Mouse (Mus musculus) forebrain, embryonic 15.5 days (tissue): ENCODE results near the gene Fam57b. TPM values are rescaled to one million over a fixed set of nuclear protein-coding genes. Genes with fewer than 3 reads are reported as not detected.

Experiments used
- ATAC-seq: fragments of 200-750 bp; cut with Nextera tagmentation; replicated peaks from 2 replicates; pipeline ENCODE4 v1.8.0; 2017; ENCODE audit warnings: mild to moderate bottlenecking, moderate TSS enrichment, moderate library complexity
- H3K27ac ChIP-seq: fragments of 300-500 bp; sonication (generic); replicated peaks from 2 replicates; pipeline ENCODE4 v1.5.1; 2015; ENCODE audit warnings: mild to moderate bottlenecking, inconsistent platforms
- H3K27me3 ChIP-seq: fragments of 300-500 bp; sonication (generic); 2 replicates; pipeline ENCODE4 v1.6.1; 2015; ENCODE audit warnings: inconsistent platforms
- H3K36me3 ChIP-seq: fragments of 300-500 bp; sonication (generic); 2 replicates; pipeline ENCODE4 v1.6.1; 2015; ENCODE audit warnings: mild to moderate bottlenecking, inconsistent platforms
- H3K4me1 ChIP-seq: fragments of 300-500 bp; sonication (generic); 2 replicates; pipeline ENCODE4 v1.6.1; 2015; ENCODE audit warnings: inconsistent platforms
- H3K4me2 ChIP-seq: fragments of 300-500 bp; sonication (generic); replicated peaks from 2 replicates; pipeline ENCODE4 v1.6.1; 2015; ENCODE audit warnings: mild to moderate bottlenecking, inconsistent platforms
- H3K4me3 ChIP-seq: fragments of 300-500 bp; sonication (generic); 2 replicates; pipeline ENCODE4 v1.5.1; 2015; ENCODE audit warnings: mild to moderate bottlenecking, inconsistent platforms
- H3K9ac ChIP-seq: fragments of 300-500 bp; sonication (generic); replicated peaks from 2 replicates; pipeline ENCODE4 v1.6.1; 2015; ENCODE audit warnings: mild to moderate bottlenecking, inconsistent platforms
- H3K9me3 ChIP-seq: fragments of 300-500 bp; sonication (generic); 2 replicates; pipeline ENCODE4 v1.6.1; 2016; ENCODE audit warnings: inconsistent platforms
- WGBS: fragments of 180-500 bp; shearing (Covaris S2); methylation state at CpG from one replicate; pipeline ENCODE4 v1.1.7; 2015; ENCODE audit warnings: mixed read lengths; 5-methylcytosine and 5-hydroxymethylcytosine counted together
- polyA plus RNA-seq: library from polyadenylated mRNA; unstranded; fragments of >200 nt; fragmentation: Nextera tagmentation; extraction: Ambion mirVana; gene quantifications from 2 replicates; pipeline ENCODE4 v1.2.1, GENCODE M21; 2015

Fam57b gene
- polyA plus RNA-seq, 1 experiment from 2014 or later: 38.1 TPM

GRCm38 (mm10) chr7:126802134-126802889, 4.8 kb downstream of the Fam57b start:
- Histone ChIP-seq H3K27me3 (no peaks in the 10 kb centered on the region), H3K36me3 (peaks cover 4% of the 10 kb centered on the region; the same call in 1 of the 2 replicates), H3K4me2 (no peak overlapping the region), H3K9ac (no peak overlapping the region), H3K9me3 (no peaks in the 10 kb centered on the region), H3K27ac (no peak overlapping the region), H3K4me3 (no peak overlapping the region), H3K4me1 (peaks cover 24% of the 10 kb centered on the region)
- 86% methylated on average over 11 of the region's 11 CpGs for WGBS
- no peak for ATAC-seq

GRCm38 (mm10) chr7:126803181-126803580, 5.7 kb downstream of the Fam57b start:
- 95% methylated on average over 6 of the region's 6 CpGs for WGBS
- no peaks in the 10 kb centered on the region for H3K9me3 ChIP-seq
- no peak overlapping the region for H3K27ac ChIP-seq
- H3K9ac ChIP-seq: no peak overlapping the region
- no peak overlapping the region for H3K4me3 ChIP-seq
- no peaks in the 10 kb centered on the region for H3K27me3 ChIP-seq
- H3K4me2 ChIP-seq: no peak overlapping the region
- no peak for ATAC-seq
- H3K4me1 ChIP-seq: peaks cover 24% of the 10 kb centered on the region
- peaks cover 4% of the 10 kb centered on the region; the same call in 1 of the 2 replicates for H3K36me3 ChIP-seq

- H3K4me1 ChIP-seq: peaks cover 26% of the 10 kb centered on the region
- peaks cover 4% of the 10 kb centered on the region; the same call in 1 of the 2 replicates for H3K36me3 ChIP-seq
- no peak overlapping the region for H3K27ac ChIP-seq
- no peaks in the 10 kb centered on the region for H3K9me3 ChIP-seq
- no peak for ATAC-seq
- no peaks in the 10 kb centered on the region for H3K27me3 ChIP-seq
- no peak overlapping the region for H3K4me3 ChIP-seq
- no peak overlapping the region for H3K4me2 ChIP-seq
- H3K9ac ChIP-seq: no peak overlapping the region
These were observed 6.3 kb downstream of the Fam57b start for GRCm38 (mm10) chr7:126803751-126804150.

GRCm38 (mm10) chr7:126806956-126807355, 9.5 kb downstream of the Fam57b start:
- no peak overlapping the region for H3K4me2 ChIP-seq
- no peaks in the 10 kb centered on the region for H3K9me3 ChIP-seq
- H3K4me3 ChIP-seq: no peak overlapping the region
- no peak for ATAC-seq
- H3K4me1 ChIP-seq: peaks cover 22% of the 10 kb centered on the region
- no peaks in the 10 kb centered on the region for H3K27me3 ChIP-seq
- H3K27ac ChIP-seq: no peak overlapping the region
- H3K36me3 ChIP-seq: peaks cover 4% of the 10 kb centered on the region; the same call in 1 of the 2 replicates
- H3K9ac ChIP-seq: no peak overlapping the region
- WGBS: 75% methylated on average over 6 of the region's 6 CpGs

DNA sequence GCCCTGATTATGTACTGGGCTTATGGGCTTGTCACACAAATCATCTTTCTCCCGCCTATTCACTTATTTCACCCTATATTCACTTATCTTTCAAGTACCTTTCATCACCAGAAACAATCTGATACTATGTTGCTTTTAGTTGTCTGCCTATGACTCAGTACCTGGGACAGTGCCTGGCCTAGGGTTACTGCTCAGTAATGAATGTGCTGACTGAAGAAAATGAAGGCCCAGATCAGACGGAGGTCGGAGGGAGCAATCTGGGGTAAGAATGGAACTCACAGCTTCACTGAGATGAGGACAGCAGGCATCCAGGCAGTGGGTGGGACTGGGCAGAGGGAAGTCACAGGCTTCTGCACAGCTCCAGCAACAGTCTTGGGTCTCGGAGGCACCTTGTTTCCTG, 9.9 kb downstream of the Fam57b start:
- ATAC-seq: no peak
- Histone ChIP-seq H3K4me1 (peaks cover 22% of the 10 kb centered on the region), H3K27ac (no peak overlapping the region), H3K4me3 (peak overlapping the region; percentile 96; the same call in 1 of the 2 replicates), H3K4me2 (peak overlapping the region; percentile 90; the same call in 1 of the 2 replicates), H3K9ac (peak overlapping the region; percentile 92; the same call in 1 of the 2 replicates), H3K9me3 (no peaks in the 10 kb centered on the region), H3K36me3 (peaks cover 4% of the 10 kb centered on the region; the same call in 1 of the 2 replicates), H3K27me3 (no peaks in the 10 kb centered on the region)
- WGBS: 67% methylated on average over 4 of the region's 4 CpGs

DNA sequence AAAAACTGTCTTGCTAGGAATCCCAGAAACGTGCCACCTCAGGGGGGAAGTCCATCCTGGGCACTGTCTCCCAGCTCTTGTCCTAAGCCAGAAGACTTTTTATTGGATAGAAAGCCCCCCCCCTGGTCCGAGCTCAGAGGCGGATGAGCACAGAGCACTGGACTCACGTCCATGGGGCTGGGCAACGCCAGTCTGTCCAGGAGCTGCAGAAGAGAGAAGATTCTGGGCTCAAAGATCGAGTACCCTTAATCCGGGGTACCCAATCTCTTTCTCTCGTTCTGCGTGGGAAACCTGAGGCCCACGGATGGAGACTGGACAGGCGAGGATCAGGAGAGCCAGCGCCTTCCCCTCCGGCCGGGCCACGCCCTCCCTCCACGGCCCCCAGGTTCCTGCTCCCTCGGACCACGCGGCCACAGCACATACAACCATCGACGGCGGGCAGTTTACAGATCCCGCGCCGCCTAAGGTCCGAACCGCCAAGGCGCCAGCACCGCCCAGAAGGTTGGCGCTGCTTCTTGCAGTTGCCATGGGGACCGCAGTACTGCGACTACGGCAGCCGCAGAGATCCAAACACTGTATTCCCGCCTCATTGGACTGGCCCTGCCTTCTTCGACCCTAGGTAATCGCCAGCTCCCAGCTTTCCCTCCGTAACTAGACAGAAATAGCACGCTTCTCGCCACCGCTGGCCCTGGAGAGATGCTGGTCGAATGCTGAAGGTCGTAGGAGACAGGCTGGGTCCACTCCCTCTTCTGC, 11.4 kb downstream of the Fam57b start:
- peak overlapping the region; percentile 96 for H3K4me3 ChIP-seq
- H3K9me3 ChIP-seq: no peaks in the 10 kb centered on the region
- peak overlapping the region; percentile 90 for H3K4me2 ChIP-seq
- H3K27me3 ChIP-seq: no peaks in the 10 kb centered on the region
- peak overlapping the region; percentile 92 for H3K9ac ChIP-seq
- H3K36me3 ChIP-seq: peaks cover 4% of the 10 kb centered on the region; the same call in 1 of the 2 replicates
- WGBS: 1% methylated on average over 43 of the region's 43 CpGs
- ATAC-seq: peak; percentile 96
- peaks cover 22% of the 10 kb centered on the region for H3K4me1 ChIP-seq
- peak overlapping the region; percentile 79 for H3K27ac ChIP-seq

GRCm38 (mm10) chr7:126809723-126810369, 12.4 kb downstream of the Fam57b start:
- Histone ChIP-seq H3K4me3 (no peak overlapping the region), H3K9ac (peak overlapping the region; percentile 92; the same call in 1 of the 2 replicates), H3K4me2 (peak overlapping the region; percentile 90; the same call in 1 of the 2 replicates), H3K36me3 (peaks cover 4% of the 10 kb centered on the region; the same call in 1 of the 2 replicates), H3K27ac (no peak overlapping the region), H3K27me3 (no peaks in the 10 kb centered on the region), H3K4me1 (peaks cover 22% of the 10 kb centered on the region), H3K9me3 (no peaks in the 10 kb centered on the region)
- 67% methylated on average over 5 of the region's 5 CpGs for WGBS
- no peak for ATAC-seq

- Histone ChIP-seq H3K4me1 (no peaks in the 10 kb centered on the region), H3K27ac (no peak overlapping the region), H3K4me2 (no peak overlapping the region), H3K4me3 (no peak overlapping the region), H3K9me3 (no peaks in the 10 kb centered on the region), H3K36me3 (no peaks in the 10 kb centered on the region), H3K27me3 (no peaks in the 10 kb centered on the region), H3K9ac (no peak overlapping the region)
- no peak for ATAC-seq
- 58% methylated on average over 8 of the region's 8 CpGs for WGBS
These were observed 18.3 kb downstream of the Fam57b start for GRCm38 (mm10) chr7:126815726-126816222.

DNA sequence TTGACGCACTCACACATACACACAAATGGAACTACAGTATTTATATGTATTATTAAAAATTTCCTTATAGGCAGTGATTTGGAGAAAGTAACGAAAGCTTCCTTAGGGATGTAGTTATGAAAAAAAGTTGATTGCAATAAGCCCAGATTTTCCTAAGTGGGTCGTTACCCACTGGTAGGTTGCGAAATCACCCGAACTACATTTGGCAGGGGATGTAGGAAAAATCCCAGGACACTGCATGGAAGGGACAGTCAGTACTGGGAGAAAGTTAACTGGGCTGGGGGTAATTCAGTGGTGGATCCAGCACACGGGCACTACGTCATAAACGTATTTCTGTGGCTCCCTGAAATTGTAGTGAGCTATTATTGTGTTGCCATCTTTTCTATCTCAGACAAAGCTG, 19.0 kb downstream of the Fam57b start:
- Histone ChIP-seq H3K9me3 (no peaks in the 10 kb centered on the region), H3K27me3 (no peaks in the 10 kb centered on the region), H3K4me2 (no peak overlapping the region), H3K36me3 (no peaks in the 10 kb centered on the region), H3K4me1 (no peaks in the 10 kb centered on the region), H3K27ac (no peak overlapping the region), H3K4me3 (no peak overlapping the region), H3K9ac (no peak overlapping the region)
- 86% methylated on average over 8 of the region's 8 CpGs for WGBS
- ATAC-seq: no peak

- Histone ChIP-seq H3K27ac (no peak overlapping the region), H3K36me3 (no peaks in the 10 kb centered on the region), H3K9ac (no peak overlapping the region), H3K9me3 (no peaks in the 10 kb centered on the region), H3K4me1 (peaks cover 8% of the 10 kb centered on the region), H3K4me2 (no peak overlapping the region), H3K27me3 (no peaks in the 10 kb centered on the region), H3K4me3 (no peak overlapping the region)
- ATAC-seq: no peak
- WGBS: 82% methylated on average over 7 of the region's 7 CpGs
These were observed 20.1 kb downstream of the Fam57b start for GRCm38 (mm10) chr7:126817595-126817994.

DNA sequence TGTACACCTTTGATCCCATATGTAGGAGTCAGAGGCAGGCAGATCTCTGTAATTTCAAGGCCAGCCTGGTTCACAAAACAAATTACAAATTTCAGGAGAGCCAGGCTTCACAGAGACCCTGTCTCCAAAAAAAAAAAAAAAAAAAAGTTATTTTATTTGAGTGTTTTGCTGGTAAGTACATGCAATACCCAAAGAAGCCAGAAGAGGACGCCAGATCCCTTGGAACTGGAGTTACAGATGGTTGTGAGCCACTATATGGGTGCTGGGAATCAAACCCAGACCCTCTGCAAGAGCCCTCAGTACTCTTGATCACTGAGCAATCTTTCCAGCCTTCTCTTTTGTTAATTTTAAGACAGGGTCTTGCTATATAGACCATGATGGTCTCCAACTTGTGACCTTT, 21.4 kb downstream of the Fam57b start:
- Histone ChIP-seq H3K27me3 (no peaks in the 10 kb centered on the region), H3K36me3 (no peaks in the 10 kb centered on the region), H3K9ac (no peak overlapping the region), H3K4me3 (no peak overlapping the region), H3K27ac (no peak overlapping the region), H3K9me3 (no peaks in the 10 kb centered on the region), H3K4me2 (no peak overlapping the region), H3K4me1 (peaks cover 11% of the 10 kb centered on the region)
- 25% methylated on average over 1 of the region's 1 CpGs for WGBS
- ATAC-seq: no peak
